Mouse (Mus musculus) lung, adult 2 months (tissue): ENCODE data around the gene Banp. TPM values are rescaled to one million over a fixed set of nuclear protein-coding genes. Genes with fewer than 3 reads are reported as not detected.

ENCODE experiments used
- DNase-seq: peaks from one replicate; pipeline ENCODE4 v3.0.0; 2022
- H3K4me1 ChIP-seq: fragments of 200-500 bp; 2 replicates; pipeline ENCODE4 v1.6.1; 2011; ENCODE audit warnings: low read length; ENCODE audit not compliant: control insufficient read depth, insufficient read depth
- H3K4me3 ChIP-seq: fragments of 200-500 bp; replicated peaks from 2 replicates; pipeline ENCODE3; 2011; ENCODE audit warnings: low read depth, mild to moderate bottlenecking, control low read depth, low read length; ENCODE audit errors: extremely low read depth
- CTCF ChIP-seq: fragments of 200-500 bp; IDR thresholded peaks from 2 replicates; pipeline ENCODE4 v1.5.1; 2011; ENCODE audit warnings: mild to moderate bottlenecking, low read length, control low read depth; ENCODE audit not compliant: insufficient read depth
- POLR2A ChIP-seq: fragments of 200-500 bp; IDR thresholded peaks from 2 replicates; pipeline ENCODE4 v1.6.1; 2011; ENCODE audit warnings: low read depth, mild to moderate bottlenecking, control low read depth, low read length, borderline replicate concordance; ENCODE audit errors: extremely low read depth
- WGBS: fragments of 180-500 bp; shearing (Covaris S2); methylation state at CpG from one replicate; pipeline ENCODE4 v1.1.7; 2018; 5-methylcytosine and 5-hydroxymethylcytosine counted together
- polyA plus RNA-seq: library from polyadenylated mRNA; depleted of rRNA; stranded (reverse); fragments of >200 nt; gene quantifications from 2 replicates; pipeline ENCODE4 v1.2.3, GENCODE M21; 2012

The Banp gene
- polyA plus RNA-seq, 1 experiment: 57.8 TPM

DNA sequence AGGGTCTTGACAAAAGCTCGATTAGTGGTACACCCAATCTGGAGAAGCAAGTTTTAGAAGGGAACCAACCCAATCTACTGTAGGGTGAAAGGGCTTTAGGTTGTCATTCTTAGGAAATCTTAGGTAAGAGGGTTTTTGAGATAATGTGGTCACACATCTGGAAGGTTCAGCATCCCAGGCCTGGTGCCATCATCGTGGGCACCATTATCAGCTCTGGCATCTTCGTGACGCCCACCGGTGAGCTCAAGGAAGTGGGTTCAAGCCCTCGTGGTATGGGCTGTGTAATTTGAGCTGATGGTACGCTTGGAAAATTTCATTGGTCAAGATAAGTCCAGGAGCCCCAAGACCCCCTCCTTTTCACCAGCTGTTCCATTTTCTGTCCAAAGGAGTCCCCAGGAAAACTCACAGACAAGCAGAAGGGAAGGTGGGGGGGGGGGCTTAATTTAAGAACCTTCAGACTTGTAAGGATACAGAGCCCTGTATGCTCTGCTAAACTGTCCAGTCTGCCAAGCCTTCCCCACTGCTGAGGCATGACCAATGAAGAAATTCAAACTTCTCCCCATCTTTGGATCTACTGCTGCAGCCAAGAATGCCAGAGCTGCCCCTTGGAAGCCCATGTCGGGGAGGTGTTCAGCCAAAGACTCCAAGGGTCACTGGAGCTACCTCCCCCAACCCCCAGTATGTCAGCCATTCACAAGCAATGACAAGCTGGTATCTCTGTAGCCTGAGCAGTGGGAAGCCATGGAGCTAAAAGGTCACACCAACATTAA, 41.0 kb upstream of the Banp start:
- DNase-seq: no peak
- Histone ChIP-seq H3K4me1 (peaks cover 6% of the 10 kb centered on the region; the same call in 1 of the 2 replicates), H3K4me3 (no peak overlapping the region)
- 41% methylated on average over 8 of the region's 8 CpGs for WGBS
- TF ChIP-seq CTCF (no peak), POLR2A (no peak)

DNA sequence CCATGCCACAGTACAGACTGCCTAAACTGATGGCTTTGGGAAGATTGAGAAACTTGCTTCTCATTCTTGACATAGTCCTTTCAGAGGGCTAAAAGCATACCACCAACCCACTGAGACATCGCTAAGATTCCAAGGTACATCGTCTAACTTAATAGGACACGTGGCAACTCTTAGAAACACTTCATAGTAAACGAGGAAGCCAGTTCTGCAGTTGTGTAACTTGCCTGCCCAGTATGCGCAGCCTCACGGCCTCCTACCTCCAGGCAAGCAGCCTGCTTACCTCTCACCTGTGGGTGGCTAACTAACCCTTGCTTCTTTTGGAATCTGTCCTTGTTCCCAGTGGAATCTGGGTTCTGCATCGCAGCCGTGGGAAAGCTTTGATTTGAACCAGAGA, 40.4 kb upstream of the Banp start:
- WGBS: 48% methylated on average over 8 of the region's 8 CpGs

GRCm38 (mm10) chr8:121909663-121910062, 39.9 kb upstream of the Banp start:
- peak; percentile 65 for DNase-seq
- TF ChIP-seq CTCF (0 out of 2 replicates have a peak, but pooled peaks have one; percentile 12), POLR2A (no peak)
- H3K4me1 ChIP-seq: peaks cover 6% of the 10 kb centered on the region; the same call in 1 of the 2 replicates
- H3K4me3 ChIP-seq: no peak overlapping the region
- WGBS: 3% methylated on average over 6 of the region's 6 CpGs

More for the DNA sequence above, 40.4 kb upstream of the Banp start:
- TF ChIP-seq CTCF (no peak), POLR2A (no peak)
- no peak for DNase-seq
- peaks cover 6% of the 10 kb centered on the region; the same call in 1 of the 2 replicates for H3K4me1 ChIP-seq
- no peak overlapping the region for H3K4me3 ChIP-seq

- 81% methylated on average over 6 of the region's 6 CpGs for WGBS
- Histone ChIP-seq H3K4me3 (no peak overlapping the region), H3K4me1 (peaks cover 6% of the 10 kb centered on the region; the same call in 1 of the 2 replicates)
- DNase-seq: no peak
- TF ChIP-seq CTCF: no peak
- TF ChIP-seq POLR2A: no peak
These were observed 38.1 kb upstream of the Banp start for GRCm38 (mm10) chr8:121911400-121911799.

GRCm38 (mm10) chr8:121911987-121912386, 37.6 kb upstream of the Banp start:
- TF ChIP-seq CTCF: no peak
- no peak for TF ChIP-seq POLR2A
- H3K4me1 ChIP-seq: peaks cover 4% of the 10 kb centered on the region; the same call in 1 of the 2 replicates
- H3K4me3 ChIP-seq: no peak overlapping the region
- WGBS: 68% methylated on average over 7 of the region's 7 CpGs
- no peak for DNase-seq

DNA sequence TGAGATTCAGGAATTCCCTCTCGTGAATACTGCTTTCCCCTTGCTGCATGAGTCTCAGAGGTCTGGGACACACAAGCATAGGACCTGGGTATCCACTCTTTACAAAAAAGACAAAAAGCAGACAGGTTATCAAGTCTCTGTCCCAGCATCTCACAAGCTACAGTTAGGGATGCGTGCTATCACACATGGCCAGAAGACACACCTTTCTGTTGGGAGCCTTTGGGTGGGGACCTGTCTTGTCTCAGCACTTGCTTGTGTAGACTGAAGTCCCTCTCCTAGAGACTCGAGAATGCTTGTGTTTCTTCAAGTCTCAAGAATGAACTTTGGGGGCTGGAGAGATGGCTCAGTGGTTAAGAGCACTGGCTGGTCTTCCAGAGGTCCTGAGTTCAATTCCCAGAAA, 36.7 kb upstream of the Banp start:
- 59% methylated on average over 3 of the region's 3 CpGs for WGBS
- DNase-seq: no peak
- Histone ChIP-seq H3K4me1 (peaks cover 2% of the 10 kb centered on the region; the same call in 1 of the 2 replicates), H3K4me3 (no peak overlapping the region)
- no peak for TF ChIP-seq CTCF
- TF ChIP-seq POLR2A: no peak

- 51% methylated on average over 8 of the region's 8 CpGs for WGBS
- no peak for TF ChIP-seq CTCF
- TF ChIP-seq POLR2A: no peak
- H3K4me1 ChIP-seq: no peaks in the 10 kb centered on the region
- H3K4me3 ChIP-seq: no peak overlapping the region
- no peak for DNase-seq
These were observed 36.2 kb upstream of the Banp start for GRCm38 (mm10) chr8:121913378-121913777.

- 48% methylated on average over 4 of the region's 4 CpGs for WGBS
These were observed 30.4 kb upstream of the Banp start for GRCm38 (mm10) chr8:121919158-121919557.

GRCm38 (mm10) chr8:121919731-121920130, 29.8 kb upstream of the Banp start:
- 31% methylated on average over 3 of the region's 3 CpGs for WGBS
- no peak for DNase-seq
- no peak for TF ChIP-seq POLR2A
- no peak for TF ChIP-seq CTCF
- H3K4me3 ChIP-seq: no peak overlapping the region
- H3K4me1 ChIP-seq: peaks cover 6% of the 10 kb centered on the region

More at GRCm38 (mm10) chr8:121919158-121919557, 30.4 kb upstream of the Banp start:
- H3K4me3 ChIP-seq: no peak overlapping the region
- H3K4me1 ChIP-seq: peaks cover 6% of the 10 kb centered on the region
- TF ChIP-seq POLR2A (no peak), CTCF (no peak)
- DNase-seq: no peak

GRCm38 (mm10) chr8:121921582-121921981, 28.0 kb upstream of the Banp start:
- WGBS: 52% methylated on average over 8 of the region's 8 CpGs
- DNase-seq: no peak
- Histone ChIP-seq H3K4me1 (peaks cover 6% of the 10 kb centered on the region), H3K4me3 (no peak overlapping the region)
- no peak for TF ChIP-seq POLR2A
- no peak for TF ChIP-seq CTCF
